Mouse (Mus musculus) adrenal gland, adult 2 months (tissue): ENCODE measurements at regions not wholly inside any gene's neighbourhood (a gene's known extent, or its start where the extent isn't known, plus 50 kb on each side); places are given as distances from the start of the nearest gene placed in this dataset.

Source experiments
- DNase-seq: peaks from one replicate; pipeline ENCODE4 v3.0.0; 2021

- DNase-seq = no peak
Measured at GRCm38 (mm10) chr10:91580959-91581358, 399.8 kb upstream of the Tmpo start.

GRCm38 (mm10) chr10:91575323-91576064 is 394.4 kb upstream of the Tmpo start:
- DNase-seq = no peak

- DNase-seq = no peak
Measured at GRCm38 (mm10) chr10:91572796-91573195, 391.7 kb upstream of the Tmpo start.

GRCm38 (mm10) chr10:91569046-91569445 is 387.9 kb upstream of the Tmpo start:
- no peak for DNase-seq

GRCm38 (mm10) chr10:91566116-91566774 is 385.1 kb upstream of the Tmpo start:
- no peak for DNase-seq

- DNase-seq = no peak
Measured at GRCm38 (mm10) chr10:91559307-91559706, 378.2 kb upstream of the Tmpo start.

GRCm38 (mm10) chr10:91548071-91548470 is 367.0 kb upstream of the Tmpo start:
- DNase-seq = no peak

GRCm38 (mm10) chr10:91546140-91546539 is 365.0 kb upstream of the Tmpo start:
- peak; percentile 19 for DNase-seq

GRCm38 (mm10) chr10:91545421-91545820 is 364.3 kb upstream of the Tmpo start:
- no peak for DNase-seq

GRCm38 (mm10) chr10:91543167-91543918 is 362.2 kb upstream of the Tmpo start:
- no peak for DNase-seq

GRCm38 (mm10) chr10:91542201-91542604 is 361.1 kb upstream of the Tmpo start:
- no peak for DNase-seq

GRCm38 (mm10) chr10:91537241-91537640 is 356.1 kb upstream of the Tmpo start:
- DNase-seq = no peak

GRCm38 (mm10) chr10:91535392-91535791 is 354.3 kb upstream of the Tmpo start:
- DNase-seq = no peak

GRCm38 (mm10) chr10:91528305-91528704 is 347.2 kb upstream of the Tmpo start:
- DNase-seq = no peak

- DNase-seq = no peak
Measured at GRCm38 (mm10) chr10:91521168-91521567, 340.1 kb upstream of the Tmpo start.

- DNase-seq = no peak
Measured at GRCm38 (mm10) chr10:91515021-91515371, 333.9 kb upstream of the Tmpo start.

- no peak for DNase-seq
Measured at GRCm38 (mm10) chr10:91514163-91515020, 333.3 kb upstream of the Tmpo start.

GRCm38 (mm10) chr10:91507038-91507437 is 325.9 kb upstream of the Tmpo start:
- DNase-seq = no peak

- no peak for DNase-seq
Measured at GRCm38 (mm10) chr10:91504891-91505290, 323.8 kb upstream of the Tmpo start.

- no peak for DNase-seq
Measured at GRCm38 (mm10) chr10:91498543-91498942, 317.4 kb upstream of the Tmpo start.

GRCm38 (mm10) chr10:91464691-91465090 is 283.6 kb upstream of the Tmpo start:
- DNase-seq = no peak
